Mouse (Mus musculus): ENCODE results near the gene Rmnd5b. TPM values are rescaled to one million over a fixed set of nuclear protein-coding genes. Genes with fewer than 3 reads are reported as not detected.

Rmnd5b gene
- polyA plus RNA-seq, 1 experiment = 27.4 TPM

DNA sequence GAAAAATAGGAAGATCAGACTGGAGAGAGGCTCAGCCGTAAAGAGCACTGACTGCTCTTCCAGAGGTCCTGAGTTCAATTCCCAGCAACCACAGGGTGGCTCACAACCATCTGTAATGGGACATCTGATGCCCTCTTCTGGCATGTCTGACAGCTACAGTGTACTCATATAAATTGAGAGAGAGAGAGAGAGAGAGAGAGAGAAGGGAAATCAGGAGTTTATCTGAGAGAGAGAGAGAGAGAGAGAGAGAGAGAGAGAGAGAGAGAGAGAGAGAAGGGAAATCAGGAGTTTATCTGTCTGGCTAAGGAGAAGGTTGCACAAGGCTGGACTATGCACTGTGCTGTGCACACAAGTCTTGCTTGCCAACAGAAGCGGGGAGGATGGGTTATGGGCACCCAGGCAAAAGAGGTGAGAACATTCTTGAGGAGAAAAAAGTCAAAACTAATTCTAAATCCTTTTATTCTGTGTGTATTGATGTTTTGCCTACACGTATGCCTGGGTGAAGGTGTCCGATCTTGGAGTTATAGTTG, 17.3 kb upstream of the Rmnd5b start:
- Histone ChIP-seq H3K79me3 (ENCODE audit: low read depth) (no peaks in the 10 kb centered on the region), H3K36me3 (ENCODE audit: control insufficient read depth, insufficient read depth) (no peaks in the 10 kb centered on the region), H3ac (ENCODE audit: control insufficient read depth, insufficient read length, low read depth) (no peak overlapping the region), H3K79me2 (ENCODE audit: control insufficient read depth, insufficient read depth) (no peaks in the 10 kb centered on the region), H3K27me3 (ENCODE audit: control insufficient read depth, insufficient read depth, insufficient read length) (no peaks in the 10 kb centered on the region), H3K4me3 (ENCODE audit: insufficient read depth, poor library complexity, severe bottlenecking) (no peak overlapping the region)
- no peak for TF ChIP-seq MYOG (IDR thresholded peaks at IDR 0.05; ENCODE audit: control insufficient read depth, extremely low read depth, insufficient read length)
- TF ChIP-seq USF1 (IDR thresholded peaks at IDR 0.05; ENCODE audit: low read depth) = no peak
- no peak for TF ChIP-seq FOSL1 (IDR thresholded peaks at IDR 0.05; ENCODE audit: insufficient read depth, low read length, poor library complexity, severe bottlenecking)
- TF ChIP-seq CTCF (IDR thresholded peaks at IDR 0.05; ENCODE audit: control insufficient read depth, insufficient read depth, insufficient read length) = no peak
- no peak for TF ChIP-seq MYOD1 (IDR thresholded peaks at IDR 0.05; ENCODE audit: control insufficient read depth, insufficient read length, low read depth)
- no peak for TF ChIP-seq MAX (IDR thresholded peaks at IDR 0.05)
- no peak for TF ChIP-seq CEBPB (IDR thresholded peaks at IDR 0.05; ENCODE audit: low read depth)

DNA sequence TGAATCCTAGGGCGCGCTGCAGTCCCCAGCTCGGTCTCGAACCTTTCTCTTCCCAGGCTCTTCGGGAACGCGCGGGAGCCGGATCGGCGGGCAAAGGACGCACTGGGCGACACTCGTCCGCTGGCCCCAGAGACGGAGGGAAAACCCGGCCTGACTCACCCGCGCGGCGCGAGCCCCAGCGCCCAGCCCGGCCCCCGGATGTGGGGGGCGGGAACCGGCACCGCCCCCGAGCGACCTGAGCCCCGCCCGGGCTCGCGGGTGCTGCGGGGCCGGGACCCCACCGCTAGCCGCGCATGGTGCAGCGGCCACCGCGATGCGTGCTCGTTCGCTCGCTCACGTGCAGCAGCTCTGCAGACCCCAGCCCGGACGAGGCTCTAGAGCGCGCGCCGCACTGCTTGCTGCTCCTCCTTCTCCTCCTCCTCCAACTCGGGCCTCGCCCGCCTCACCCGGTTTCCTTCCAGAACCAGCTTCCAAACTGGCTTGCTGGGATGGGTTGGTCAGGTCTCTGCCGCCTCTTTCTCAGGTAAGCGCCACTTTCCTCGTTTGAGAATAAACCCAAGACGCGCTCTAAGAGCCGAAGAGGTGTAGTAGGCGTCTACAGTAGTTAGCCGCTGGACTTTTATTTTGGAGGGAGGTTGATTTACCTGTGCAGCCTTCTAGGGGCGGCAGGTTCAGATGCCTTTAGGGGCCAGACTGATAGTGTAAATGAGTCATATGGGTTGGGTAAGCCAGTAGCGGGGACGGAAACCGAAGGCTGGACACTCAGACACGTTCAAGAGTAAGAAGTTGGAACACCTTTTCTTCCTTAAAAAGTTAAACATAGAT, 15.2 kb upstream of the Rmnd5b start, which contains the start of the genes N4bp3 and D930048N14Rik:
N4bp3 (minus strand) TSS at position 152 of the 825 bp plus-strand sequence.
D930048N14Rik (plus strand) TSS at position 264 of the 825 bp plus-strand sequence.
- peak within 1 kb of the TSS; percentile 42 for H3K4me3 ChIP-seq (ENCODE audit: insufficient read depth, poor library complexity, severe bottlenecking)
- TF ChIP-seq MYOG (IDR thresholded peaks at IDR 0.05; ENCODE audit: control insufficient read depth, extremely low read depth, insufficient read length) (no peak), USF1 (IDR thresholded peaks at IDR 0.05; ENCODE audit: low read depth) (no peak), MYOD1 (IDR thresholded peaks at IDR 0.05; ENCODE audit: control insufficient read depth, insufficient read length, low read depth) (no peak), FOSL1 (IDR thresholded peaks at IDR 0.05; ENCODE audit: insufficient read depth, low read length, poor library complexity, severe bottlenecking) (no peak), CEBPB (IDR thresholded peaks at IDR 0.05; ENCODE audit: low read depth) (no peak), MAX (IDR thresholded peaks at IDR 0.05) (no peak), CTCF (IDR thresholded peaks at IDR 0.05; ENCODE audit: control insufficient read depth, insufficient read depth, insufficient read length) (no peak)
- H3ac ChIP-seq (ENCODE audit: control insufficient read depth, insufficient read length, low read depth) = peak within 1 kb of the TSS; percentile 75
- no peaks in the 10 kb centered on the region for H3K79me3 ChIP-seq (ENCODE audit: low read depth)
- H3K36me3 ChIP-seq (ENCODE audit: control insufficient read depth, insufficient read depth) = no peaks in the 10 kb centered on the region
- H3K79me2 ChIP-seq (ENCODE audit: control insufficient read depth, insufficient read depth) = no peaks in the 10 kb centered on the region
- no peaks in the 10 kb centered on the region for H3K27me3 ChIP-seq (ENCODE audit: control insufficient read depth, insufficient read depth, insufficient read length)

DNA sequence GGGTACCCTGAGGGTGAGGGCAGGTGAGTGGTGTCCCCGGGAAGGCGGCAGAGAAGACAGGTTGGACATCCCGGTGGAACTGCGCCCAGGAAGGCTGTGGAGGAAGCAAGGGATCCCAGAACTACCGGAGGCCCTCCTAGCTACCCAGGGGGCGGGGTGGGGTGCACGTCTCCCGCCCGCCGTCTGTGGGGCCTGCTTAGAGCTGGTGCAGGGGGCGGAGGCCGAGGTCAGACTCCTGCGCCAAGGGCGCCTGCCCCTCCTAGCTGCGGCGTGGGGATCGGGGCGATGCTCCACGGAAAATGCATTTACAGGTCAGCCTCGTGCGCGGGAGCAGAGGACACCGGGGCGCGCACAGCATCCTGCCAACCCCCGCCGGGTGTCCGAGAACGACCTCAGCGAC, 14.6 kb upstream of the Rmnd5b start:
- Histone ChIP-seq H3K4me3 (ENCODE audit: insufficient read depth, poor library complexity, severe bottlenecking) (peak overlapping the region; percentile 42), H3K79me3 (ENCODE audit: low read depth) (no peaks in the 10 kb centered on the region), H3ac (ENCODE audit: control insufficient read depth, insufficient read length, low read depth) (peak overlapping the region; percentile 74), H3K79me2 (ENCODE audit: control insufficient read depth, insufficient read depth) (no peaks in the 10 kb centered on the region), H3K27me3 (ENCODE audit: control insufficient read depth, insufficient read depth, insufficient read length) (no peaks in the 10 kb centered on the region), H3K36me3 (ENCODE audit: control insufficient read depth, insufficient read depth) (no peaks in the 10 kb centered on the region)
- TF ChIP-seq MYOG (IDR thresholded peaks at IDR 0.05; ENCODE audit: control insufficient read depth, extremely low read depth, insufficient read length) (no peak), USF1 (IDR thresholded peaks at IDR 0.05; ENCODE audit: low read depth) (no peak)

DNA sequence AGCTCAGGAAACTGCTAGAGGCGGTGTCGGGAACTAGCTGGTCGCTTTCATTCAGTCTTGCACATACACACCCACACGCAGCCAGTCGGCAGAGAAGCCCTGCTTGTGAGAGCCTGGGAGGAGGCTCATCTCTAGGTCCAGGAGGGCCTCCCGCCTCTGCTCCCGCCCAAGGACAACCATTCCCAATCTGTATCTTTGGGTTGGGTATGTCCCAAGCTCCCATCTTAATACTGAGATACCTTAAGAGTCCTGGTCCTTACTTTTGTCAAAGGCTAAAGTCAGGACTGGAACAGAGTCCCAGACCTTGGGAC, 14.1 kb upstream of the Rmnd5b start:
- H3K79me3 ChIP-seq (ENCODE audit: low read depth) = no peaks in the 10 kb centered on the region
- no peak for TF ChIP-seq MYOG (IDR thresholded peaks at IDR 0.05; ENCODE audit: control insufficient read depth, extremely low read depth, insufficient read length)
- TF ChIP-seq FOSL1 (IDR thresholded peaks at IDR 0.05; ENCODE audit: insufficient read depth, low read length, poor library complexity, severe bottlenecking) = no peak
- no peak for TF ChIP-seq USF1 (IDR thresholded peaks at IDR 0.05; ENCODE audit: low read depth)
- TF ChIP-seq MYOD1 (IDR thresholded peaks at IDR 0.05; ENCODE audit: control insufficient read depth, insufficient read length, low read depth) = no peak
- no peak for TF ChIP-seq CEBPB (IDR thresholded peaks at IDR 0.05; ENCODE audit: low read depth)
- no peak for TF ChIP-seq MAX (IDR thresholded peaks at IDR 0.05)
- no peak for TF ChIP-seq CTCF (IDR thresholded peaks at IDR 0.05; ENCODE audit: control insufficient read depth, insufficient read depth, insufficient read length)
- H3ac ChIP-seq (ENCODE audit: control insufficient read depth, insufficient read length, low read depth) = peak overlapping the region; percentile 74
- no peaks in the 10 kb centered on the region for H3K27me3 ChIP-seq (ENCODE audit: control insufficient read depth, insufficient read depth, insufficient read length)
- H3K36me3 ChIP-seq (ENCODE audit: control insufficient read depth, insufficient read depth) = no peaks in the 10 kb centered on the region
- no peaks in the 10 kb centered on the region for H3K79me2 ChIP-seq (ENCODE audit: control insufficient read depth, insufficient read depth)
- peak overlapping the region; percentile 42 for H3K4me3 ChIP-seq (ENCODE audit: insufficient read depth, poor library complexity, severe bottlenecking)

DNA sequence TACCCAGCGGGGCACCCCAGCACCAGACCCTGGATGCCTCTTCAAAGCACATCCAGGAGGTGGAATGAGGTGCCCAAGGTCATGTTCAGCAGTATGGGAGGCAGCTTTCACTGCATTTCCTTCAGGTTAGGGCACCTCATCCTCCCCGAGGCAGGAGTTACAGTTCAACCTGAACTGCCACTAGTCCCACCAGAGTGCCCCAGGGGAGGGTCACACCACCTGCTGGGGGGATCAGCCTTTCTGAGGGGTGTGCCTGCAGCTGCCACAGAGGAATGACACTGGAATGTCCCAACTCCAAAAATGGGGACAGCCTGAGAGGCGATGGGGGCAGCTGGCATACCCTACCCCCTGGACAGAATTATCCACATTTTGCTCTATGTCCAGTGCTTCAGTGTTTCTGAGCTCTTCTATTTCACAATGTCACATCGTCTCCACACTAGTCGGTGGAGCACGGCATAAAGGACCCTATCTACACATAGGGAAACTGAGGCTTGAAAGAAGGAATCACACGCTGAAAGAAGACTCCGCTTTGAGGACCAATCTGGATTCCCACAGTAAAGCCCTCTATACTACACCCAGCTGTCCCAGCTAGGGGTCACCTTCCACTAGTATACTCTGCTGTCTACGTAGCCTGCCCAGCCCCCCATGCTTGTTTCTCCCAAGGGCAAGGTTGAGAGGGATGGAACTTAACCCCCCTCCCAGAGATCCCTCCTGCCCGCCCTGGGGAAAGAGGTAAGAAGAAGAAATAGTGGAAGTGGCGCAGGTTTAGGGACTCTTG, 13.6 kb upstream of the Rmnd5b start:
- peak overlapping the region; percentile 42 for H3K4me3 ChIP-seq (ENCODE audit: insufficient read depth, poor library complexity, severe bottlenecking)
- no peaks in the 10 kb centered on the region for H3K27me3 ChIP-seq (ENCODE audit: control insufficient read depth, insufficient read depth, insufficient read length)
- no peaks in the 10 kb centered on the region for H3K79me3 ChIP-seq (ENCODE audit: low read depth)
- no peaks in the 10 kb centered on the region for H3K79me2 ChIP-seq (ENCODE audit: control insufficient read depth, insufficient read depth)
- no peaks in the 10 kb centered on the region for H3K36me3 ChIP-seq (ENCODE audit: control insufficient read depth, insufficient read depth)
- TF ChIP-seq MYOD1 (IDR thresholded peaks at IDR 0.05; ENCODE audit: control insufficient read depth, insufficient read length, low read depth) (peak; percentile 30), MYOG (IDR thresholded peaks at IDR 0.05; ENCODE audit: control insufficient read depth, extremely low read depth, insufficient read length) (no peak)
- peak overlapping the region; percentile 16 for H3ac ChIP-seq (ENCODE audit: control insufficient read depth, insufficient read length, low read depth)

All from C2C12 (cell line).